Mouse (Mus musculus) heart, embryonic 16.5 days (tissue): ENCODE results near the gene Gli1. TPM values are rescaled to one million over a fixed set of nuclear protein-coding genes. Genes with fewer than 3 reads are reported as not detected.

ENCODE experiments used
- ATAC-seq: fragments of 200-750 bp; cut with Nextera tagmentation; replicated peaks from 2 replicates; pipeline ENCODE4 v1.8.0; 2017; ENCODE audit warnings: moderate number of reproducible peaks; ENCODE audit not compliant: insufficient read depth, low FRiP score; ENCODE audit errors: extremely low read depth
- H3K27ac ChIP-seq: fragments of 300-500 bp; sonication (generic); 2 replicates; pipeline ENCODE4 v1.5.1; 2014; ENCODE audit warnings: mild to moderate bottlenecking, low read length, control low read depth, moderate library complexity
- H3K27me3 ChIP-seq: fragments of 300-500 bp; sonication (generic); 2 replicates; pipeline ENCODE4 v1.6.1; 2014; ENCODE audit warnings: low read length, mixed read lengths; ENCODE audit not compliant: control insufficient read depth, insufficient read depth
- H3K36me3 ChIP-seq: fragments of 300-500 bp; sonication (generic); 2 replicates; pipeline ENCODE4 v1.6.1; 2014; ENCODE audit not compliant: control insufficient read depth, insufficient read depth
- H3K4me1 ChIP-seq: fragments of 300-500 bp; sonication (generic); 2 replicates; pipeline ENCODE4 v1.6.1; 2014; ENCODE audit warnings: low read length, mixed read lengths; ENCODE audit not compliant: control insufficient read depth, insufficient read depth
- H3K4me2 ChIP-seq: fragments of 300-500 bp; sonication (generic); 2 replicates; pipeline ENCODE4 v1.6.1; 2014; ENCODE audit warnings: low read depth, mild to moderate bottlenecking, control low read depth, low read length
- H3K4me3 ChIP-seq: fragments of 300-500 bp; sonication (generic); 2 replicates; pipeline ENCODE4 v1.5.1; 2014; ENCODE audit warnings: mild to moderate bottlenecking, control low read depth, low read length
- H3K9ac ChIP-seq: fragments of 300-500 bp; sonication (generic); 2 replicates; pipeline ENCODE4 v1.6.1; 2014; ENCODE audit warnings: low read length, control low read depth
- H3K9me3 ChIP-seq: fragments of 300-500 bp; sonication (generic); replicated peaks from 2 replicates; pipeline ENCODE4 v1.6.1; 2016; ENCODE audit warnings: low read length; ENCODE audit not compliant: control insufficient read depth
- WGBS: fragments of 180-500 bp; shearing (Covaris S2); extraction: QIAGEN DNeasy Blood & Tissue Kit; methylation state at CpG from one replicate; pipeline ENCODE4 v1.1.7; 2014; 5-methylcytosine and 5-hydroxymethylcytosine counted together
- polyA plus RNA-seq: library from polyadenylated mRNA; unstranded; fragments of >200 nt; fragmentation: Nextera tagmentation; extraction: Ambion mirVana; gene quantifications from 2 replicates; pipeline ENCODE4 v1.2.1, GENCODE M21; 2015

The Gli1 gene
- polyA plus RNA-seq, 1 experiment from 2014 or later, result 0.91 TPM

DNA sequence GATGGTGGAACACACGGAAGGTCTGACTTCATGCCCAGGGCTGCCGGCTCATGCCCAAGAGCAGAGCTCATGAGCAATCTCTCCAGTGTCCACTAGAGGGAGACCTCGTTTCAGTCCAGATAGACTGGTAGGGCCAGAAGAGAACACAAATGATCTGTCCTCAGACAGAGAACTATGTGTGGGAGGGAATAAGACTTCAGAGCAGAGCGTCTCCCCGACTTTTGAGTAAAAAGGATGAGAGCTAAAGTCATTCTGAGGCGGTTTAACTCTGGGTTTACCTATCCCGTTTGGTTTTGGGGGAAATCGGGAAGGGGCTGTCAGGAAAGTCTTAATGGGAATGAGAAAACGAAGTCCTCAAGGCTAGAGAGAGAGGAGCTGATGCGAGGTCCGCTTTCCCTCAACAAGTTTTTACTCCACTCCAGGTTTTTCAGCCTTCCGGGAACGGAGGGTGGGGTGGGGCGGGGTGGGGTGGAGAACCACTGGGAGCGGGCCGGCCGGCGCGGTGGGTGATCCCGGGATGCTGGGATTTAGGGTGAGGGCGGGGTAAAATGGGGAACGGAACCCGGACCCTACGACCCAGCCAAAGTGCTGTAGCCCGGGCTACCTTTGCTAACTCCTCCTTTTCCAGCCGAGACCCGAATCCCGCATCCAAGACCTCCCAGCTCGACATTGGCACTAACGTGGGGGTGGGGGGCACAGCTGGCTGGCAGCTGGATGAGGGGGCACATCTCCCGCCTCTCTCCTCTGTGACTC lies 2.7 kb downstream of the Gli1 start:
- Histone ChIP-seq H3K9ac (peak overlapping the region; percentile 61), H3K4me2 (peak overlapping the region; percentile 98), H3K4me3 (peak overlapping the region; percentile 59), H3K4me1 (peaks cover 26% of the 10 kb centered on the region), H3K27me3 (peaks cover 22% of the 10 kb centered on the region), H3K36me3 (no peaks in the 10 kb centered on the region), H3K27ac (no peak overlapping the region), H3K9me3 (no peaks in the 10 kb centered on the region)
- peak; percentile 82 for ATAC-seq
- under 1% methylated on average over 28 of the region's 31 CpGs for WGBS

DNA sequence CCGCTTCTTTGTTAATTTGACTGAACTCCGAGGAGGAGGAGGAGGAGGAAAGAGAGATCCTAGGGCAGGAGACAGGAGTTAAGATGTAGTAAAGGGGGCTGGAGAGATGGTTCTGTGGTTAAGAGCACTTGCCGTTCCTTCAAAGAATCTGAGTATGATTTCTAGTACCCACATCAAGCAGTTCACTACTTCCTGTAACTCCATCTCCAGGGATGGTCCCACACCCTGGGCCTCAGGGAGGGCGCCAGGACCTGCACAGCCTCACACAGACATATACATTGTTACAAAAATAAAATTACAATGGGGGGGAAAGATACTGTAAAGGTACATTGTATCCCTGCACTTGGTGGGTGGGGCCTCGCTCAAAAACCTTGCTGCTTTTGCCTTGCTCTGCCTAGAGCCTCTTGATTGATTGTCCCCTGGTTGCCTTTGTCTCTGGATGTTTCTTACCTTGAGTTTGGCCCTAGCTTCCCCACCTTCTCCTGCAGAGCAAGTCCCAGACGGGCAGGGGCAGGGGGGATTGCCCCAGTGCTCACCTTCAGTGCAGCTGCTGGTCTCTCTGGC lies 4.2 kb downstream of the Gli1 start:
- no peak for ATAC-seq
- Histone ChIP-seq H3K9me3 (no peaks in the 10 kb centered on the region), H3K27me3 (peaks cover 23% of the 10 kb centered on the region), H3K27ac (no peak overlapping the region), H3K36me3 (no peaks in the 10 kb centered on the region), H3K9ac (no peak overlapping the region), H3K4me2 (no peak overlapping the region), H3K4me1 (peaks cover 26% of the 10 kb centered on the region), H3K4me3 (no peak overlapping the region)
- 65% methylated on average over 6 of the region's 6 CpGs for WGBS

DNA sequence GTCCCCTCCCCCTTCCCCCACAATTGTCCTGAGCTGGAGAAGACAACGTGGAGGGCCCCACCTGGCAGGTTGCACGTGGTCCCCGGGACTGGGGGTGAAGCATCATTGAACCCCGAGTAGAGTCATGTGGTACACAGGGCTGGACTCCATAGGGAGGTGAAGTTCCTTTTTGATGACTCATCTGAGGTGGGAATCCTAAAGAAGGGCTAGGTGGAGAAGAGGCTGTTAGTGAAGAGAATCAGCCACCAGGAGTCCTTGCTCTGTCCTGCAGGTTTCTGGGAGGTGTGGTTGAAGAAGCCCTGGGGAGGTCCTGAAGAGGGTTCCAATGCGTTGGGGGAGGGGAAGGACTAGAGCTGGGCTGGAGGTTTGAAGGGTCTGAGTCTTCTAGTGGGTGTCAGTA lies 4.8 kb downstream of the Gli1 start:
- WGBS, result 47% methylated on average over 5 of the region's 5 CpGs
- Histone ChIP-seq H3K9ac (no peak overlapping the region), H3K4me2 (no peak overlapping the region), H3K27ac (no peak overlapping the region), H3K4me1 (peaks cover 23% of the 10 kb centered on the region), H3K4me3 (no peak overlapping the region), H3K27me3 (peaks cover 23% of the 10 kb centered on the region), H3K36me3 (no peaks in the 10 kb centered on the region), H3K9me3 (no peaks in the 10 kb centered on the region)
- no peak for ATAC-seq

- Histone ChIP-seq H3K4me1 (peaks cover 11% of the 10 kb centered on the region), H3K4me2 (no peak overlapping the region), H3K36me3 (no peaks in the 10 kb centered on the region), H3K27me3 (peaks cover 14% of the 10 kb centered on the region), H3K4me3 (no peak overlapping the region), H3K9ac (no peak overlapping the region), H3K9me3 (no peaks in the 10 kb centered on the region), H3K27ac (no peak overlapping the region)
- no peak for ATAC-seq
- 66% methylated on average over 1 of the region's 1 CpGs for WGBS
These were observed 6.5 kb downstream of the Gli1 start for GRCm38 (mm10) chr10:127335271-127335670.

DNA sequence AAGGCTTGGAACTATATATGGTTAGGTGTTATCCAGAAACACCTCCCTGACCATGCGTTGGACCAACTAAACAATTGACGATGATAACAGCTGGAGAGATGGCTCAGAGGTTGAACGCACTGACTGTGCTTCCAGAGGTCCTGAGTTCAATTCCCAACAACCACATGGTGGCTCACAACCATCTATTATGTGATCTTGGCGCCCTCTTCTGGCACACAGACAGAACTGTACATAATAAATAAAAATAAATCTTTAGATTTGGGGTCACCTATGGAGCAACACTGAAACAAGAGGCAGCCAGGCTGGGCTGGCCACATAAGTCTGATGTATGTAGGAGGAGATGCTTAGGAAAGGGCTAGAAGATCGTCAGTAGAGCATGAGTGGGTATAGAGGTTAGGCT lies 8.6 kb downstream of the Gli1 start:
- 64% methylated on average over 5 of the region's 5 CpGs for WGBS
- peaks cover 18% of the 10 kb centered on the region for H3K27me3 ChIP-seq
- H3K9me3 ChIP-seq, result no peaks in the 10 kb centered on the region
- no peak overlapping the region for H3K4me3 ChIP-seq
- H3K4me1 ChIP-seq, result no peaks in the 10 kb centered on the region
- no peak overlapping the region for H3K4me2 ChIP-seq
- no peak for ATAC-seq
- no peak overlapping the region for H3K9ac ChIP-seq
- no peak overlapping the region for H3K27ac ChIP-seq
- no peaks in the 10 kb centered on the region for H3K36me3 ChIP-seq

- H3K27me3 ChIP-seq, result peaks cover 21% of the 10 kb centered on the region
- H3K4me3 ChIP-seq, result no peak overlapping the region
- WGBS, result 39% methylated on average over 29 of the region's 31 CpGs
- H3K36me3 ChIP-seq, result no peaks in the 10 kb centered on the region
- no peaks in the 10 kb centered on the region for H3K4me1 ChIP-seq
- H3K27ac ChIP-seq, result no peak overlapping the region
- no peaks in the 10 kb centered on the region; the same call in 1 of the 2 replicates for H3K9me3 ChIP-seq
- no peak for ATAC-seq
- no peak overlapping the region; the same call in 1 of the 2 replicates for H3K9ac ChIP-seq
- peak overlapping the region; percentile 29; the same call in 1 of the 2 replicates for H3K4me2 ChIP-seq
These were observed 9.4 kb downstream of the Gli1 start for GRCm38 (mm10) chr10:127332211-127332874.

- whole genome bisulfite sequencing, result 78% methylated on average over 7 of the region's 7 CpGs
- H3K9me3 ChIP-seq, result peaks cover 3% of the 10 kb centered on the region; the same call in 1 of the 2 replicates
These were observed 11.6 kb downstream of the Gli1 start for GRCm38 (mm10) chr10:127330212-127330611.

GRCm38 (mm10) chr10:127327461-127328145 lies 14.2 kb downstream of the Gli1 start:
- 49% methylated on average over 18 of the region's 18 CpGs for WGBS
- Histone ChIP-seq H3K4me2 (no peak overlapping the region), H3K4me1 (peaks cover 11% of the 10 kb centered on the region), H3K27me3 (peaks cover 41% of the 10 kb centered on the region), H3K27ac (no peak overlapping the region), H3K36me3 (no peaks in the 10 kb centered on the region), H3K9me3 (peaks cover 3% of the 10 kb centered on the region; the same call in 1 of the 2 replicates), H3K4me3 (no peak overlapping the region), H3K9ac (no peak overlapping the region)
- ATAC-seq, result no peak

More at GRCm38 (mm10) chr10:127330212-127330611, 11.6 kb downstream of the Gli1 start:
- Histone ChIP-seq H3K4me2 (no peak overlapping the region), H3K9ac (no peak overlapping the region), H3K4me3 (no peak overlapping the region), H3K36me3 (no peaks in the 10 kb centered on the region), H3K4me1 (peaks cover 11% of the 10 kb centered on the region), H3K27me3 (peaks cover 35% of the 10 kb centered on the region), H3K27ac (no peak overlapping the region)
- no peak for ATAC-seq
